Mouse (Mus musculus): ENCODE data around the gene Ints7.

DNA sequence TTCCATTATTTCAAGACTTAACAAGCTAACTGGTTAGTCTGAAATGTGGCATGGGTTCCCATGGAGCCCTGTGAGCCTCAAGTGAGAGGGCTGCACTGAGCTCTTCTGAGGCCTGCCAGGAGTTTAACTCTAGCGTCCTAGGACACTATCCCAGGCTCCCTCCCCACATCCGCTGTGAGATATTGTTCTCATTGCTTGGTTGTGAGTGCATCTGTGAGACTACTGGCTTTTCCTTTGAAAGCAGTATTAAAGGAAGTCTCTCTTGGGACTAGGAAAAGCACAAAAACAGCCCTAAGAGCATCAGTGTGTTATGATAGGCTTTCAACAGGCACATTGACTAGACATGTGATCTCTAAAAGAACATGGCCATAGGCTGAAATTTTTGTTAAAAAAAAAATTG is 40.5 kb upstream of the Ints7 start:
- TF ChIP-seq CTCF (IDR thresholded peaks at IDR 0.05; ENCODE audit: low read depth) (no peak), EP300 (IDR thresholded peaks at IDR 0.05; ENCODE audit: low read depth) (no peak)

Data from liver, embryonic 14.5 days (tissue).